Mouse (Mus musculus): ENCODE data around the gene Tgm4.

Gene Tgm4

GRCm38 (mm10) chr9:123107186-123107585 lies 72.7 kb downstream of the Tgm4 start:
- DNase-seq (ENCODE audit: low spot score) = no peak

DNA sequence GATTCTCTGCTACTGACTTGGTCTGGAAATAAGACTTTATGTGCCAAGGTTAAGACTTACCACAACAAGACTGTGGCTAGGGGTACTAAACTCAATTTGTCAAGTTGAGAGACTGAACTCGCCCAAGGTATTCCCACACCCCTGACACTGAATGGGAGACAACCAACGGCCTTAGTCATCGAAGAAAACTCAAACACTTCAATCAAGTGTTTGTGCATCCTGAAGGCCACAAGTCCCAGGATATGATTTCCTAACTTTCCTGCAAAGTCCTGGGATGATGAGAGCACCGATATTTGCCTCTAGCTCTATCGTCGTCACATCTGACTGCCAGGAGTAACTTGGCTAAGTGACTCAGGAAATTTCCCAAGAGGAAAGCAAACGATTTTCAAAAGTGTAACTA lies 74.7 kb downstream of the Tgm4 start:
- DNase-seq (ENCODE audit: low spot score) = no peak

GRCm38 (mm10) chr9:123111751-123112221 lies 77.3 kb downstream of the Tgm4 start:
- peak; percentile 76 for DNase-seq (ENCODE audit: low spot score)

GRCm38 (mm10) chr9:123112805-123113521 lies 78.4 kb downstream of the Tgm4 start, which contains the start of the genes Zdhhc3 and Exosc7:
Zdhhc3 (minus strand) TSS chr9:123113205.
Exosc7 (plus strand) TSS chr9:123113215.
- peak; percentile 89 for DNase-seq (ENCODE audit: low spot score)

- DNase-seq (ENCODE audit: low spot score) = no peak
Observed at GRCm38 (mm10) chr9:123113931-123114330, 79.4 kb downstream of the Tgm4 start.

DNA sequence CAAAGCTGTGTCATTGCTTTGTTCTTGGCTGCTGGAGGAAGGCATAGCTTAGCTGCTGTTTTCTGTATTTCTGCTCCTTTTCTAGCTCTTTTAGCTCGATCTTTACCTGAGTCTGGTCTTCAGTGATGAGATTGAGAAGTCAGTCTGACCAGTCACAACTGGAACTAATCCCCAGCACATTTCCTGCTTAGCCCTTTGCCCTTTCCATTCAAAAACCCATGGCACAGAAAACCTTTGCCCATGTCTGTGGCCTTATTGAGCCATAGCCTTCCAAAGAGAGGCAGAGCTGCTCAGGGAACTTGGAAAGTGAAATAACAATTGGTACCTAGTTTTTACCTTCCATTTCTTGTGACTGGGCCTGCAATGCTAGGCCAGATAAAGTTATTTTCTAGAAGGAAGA lies 81.0 kb downstream of the Tgm4 start:
- DNase-seq (ENCODE audit: low spot score) = no peak
